Mouse (Mus musculus) bone marrow macrophage, adult 2 months (primary cell): ENCODE measurements around the gene Olfr1358.

ENCODE experiments used
- CTCF ChIP-seq: IDR thresholded peaks from 2 replicates; pipeline ENCODE4 v1.5.1; 2012; ENCODE audit warnings: low read depth, mild to moderate bottlenecking, low read length, moderate library complexity
- POLR2A ChIP-seq: IDR thresholded peaks from 2 replicates; pipeline ENCODE4 v1.6.1; 2012; ENCODE audit warnings: mild to moderate bottlenecking, low read depth, low read length, borderline replicate concordance

DNA sequence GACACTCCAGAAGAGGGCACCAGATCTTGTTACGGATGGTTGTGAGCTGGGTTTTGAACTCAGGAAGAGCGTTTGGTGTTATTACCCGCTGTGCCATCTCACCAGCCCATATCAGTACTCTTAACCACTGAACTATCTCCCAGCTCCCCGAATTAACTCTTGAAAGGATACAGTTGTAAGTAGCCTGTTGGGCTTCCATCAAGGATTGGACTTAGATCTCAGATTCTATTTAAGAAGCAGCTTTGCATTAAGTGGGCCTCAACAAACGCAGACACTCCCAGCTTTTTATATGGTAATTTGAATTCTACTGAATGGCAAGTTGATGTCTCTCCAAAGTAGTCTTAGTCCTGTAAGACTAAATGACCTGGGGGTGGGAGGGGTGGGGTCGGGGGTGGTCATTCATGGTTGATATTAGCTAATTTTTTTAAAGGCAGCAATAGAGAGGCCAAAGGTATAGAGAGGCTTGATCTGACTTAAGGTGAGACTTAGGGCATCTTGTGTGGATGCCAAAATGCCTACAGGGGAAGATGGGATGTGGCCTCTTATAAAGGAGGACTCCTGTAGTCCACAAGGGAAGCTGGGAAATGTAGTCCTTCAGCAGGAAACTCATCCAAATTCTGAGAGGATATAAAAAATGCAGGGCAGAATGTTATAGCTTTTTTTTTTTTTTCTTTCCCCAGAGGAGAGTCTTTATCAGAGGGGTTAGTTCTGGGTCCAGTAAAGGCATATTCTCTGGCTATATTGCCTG lies 14.1 kb upstream of the Olfr1358 start:
- no peak for TF ChIP-seq CTCF
- TF ChIP-seq POLR2A, result no peak
